In the genomic region with DNA sequence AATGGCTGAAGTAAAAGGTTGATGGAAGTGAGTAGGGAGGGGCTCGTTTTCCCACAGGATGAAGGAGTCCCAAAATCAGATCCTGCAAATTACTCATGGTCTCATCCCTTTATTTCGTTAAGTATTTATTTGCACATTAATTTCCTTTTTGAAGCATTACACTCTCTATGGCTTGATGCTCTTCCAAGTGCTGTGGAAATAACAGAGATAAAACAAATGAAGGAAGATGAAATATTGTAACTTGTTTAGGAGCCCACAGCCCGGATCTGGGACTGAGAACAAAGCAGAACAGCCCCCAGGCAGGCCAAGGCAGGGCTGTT, we compare ENCODE assay signal across 8 mouse cellular contexts.
DNase-seq lines count a peak whose midpoint lies in the region; ATAC-seq lines count a peak whose summit lies in the region.
"Not testable (repeated sequence)": the region's sequence is repeated elsewhere in the genome, so short reads cannot be mapped to it uniquely, and the experiment has no call there.

No protein-coding gene starts in this region.

- H3K9ac ChIP-seq in embryonic facial prominence, embryonic 13.5 days; heart, embryonic 11.5 days (ENCODE audit: low read depth, low read length); intestine, embryonic 14.5 days (ENCODE audit: low read length); limb, embryonic 15.5 days; midbrain, embryonic 11.5 days (ENCODE audit: low read length): not testable (repeated sequence)

- ATAC-seq in embryonic facial prominence, embryonic 13.5 days (ENCODE audit: insufficient number of reproducible peaks, insufficient read depth, low FRiP score, low TSS enrichment, low read depth); heart, embryonic 11.5 days (replicated peaks; ENCODE audit: insufficient number of reproducible peaks, low FRiP score, low TSS enrichment); intestine, embryonic 14.5 days (replicated peaks; ENCODE audit: low FRiP score, low TSS enrichment, low read depth); limb, embryonic 15.5 days (ENCODE audit: insufficient number of reproducible peaks, low FRiP score, low TSS enrichment, low read depth); midbrain, embryonic 11.5 days (ENCODE audit: low FRiP score): not testable (repeated sequence)

- DNase-seq in 3T3-L1 (ENCODE audit: low read depth, low spot score) (peak; percentile 8), adipocyte (ENCODE audit: low spot score) (peak; percentile 3)
- DNase-seq in intestine, embryonic 14.5 days (ENCODE audit: low spot score) = peak; percentile 39
- peak; percentile 83 for DNase-seq in midbrain, embryonic 11.5 days (ENCODE audit: low spot score, missing footprints)
- DNase-seq in retina, embryonic 14.5 days (ENCODE audit: low spot score) = peak; percentile 17

- H3K27ac ChIP-seq in embryonic facial prominence, embryonic 13.5 days; heart, embryonic 11.5 days (ENCODE audit: low read depth, low read length); intestine, embryonic 14.5 days (ENCODE audit: low read depth); limb, embryonic 15.5 days; midbrain, embryonic 11.5 days (ENCODE audit: low read depth, low read length): not testable (repeated sequence)

- H3K36me3 ChIP-seq in embryonic facial prominence, embryonic 13.5 days; heart, embryonic 11.5 days (ENCODE audit: control insufficient read depth, insufficient read depth, low read length); intestine, embryonic 14.5 days (ENCODE audit: control insufficient read depth, insufficient read depth, low read length); limb, embryonic 15.5 days; midbrain, embryonic 11.5 days (ENCODE audit: control insufficient read depth, insufficient read depth, low read length): not testable (repeated sequence)

- whole genome bisulfite sequencing in embryonic facial prominence, embryonic 13.5 days = 34% methylated on average over 3 of the region's 3 CpGs
- 24% methylated on average over 3 of the region's 3 CpGs for WGBS in heart, embryonic 11.5 days (ENCODE audit: insufficient replicate concordance)
- 34% methylated on average over 3 of the region's 3 CpGs for WGBS in intestine, embryonic 14.5 days
- 24% methylated on average over 3 of the region's 3 CpGs for WGBS in limb, embryonic 15.5 days
- WGBS in midbrain, embryonic 11.5 days = 37% methylated on average over 3 of the region's 3 CpGs

- not testable (repeated sequence) for H3K4me2 ChIP-seq in embryonic facial prominence, embryonic 13.5 days; heart, embryonic 11.5 days; intestine, embryonic 14.5 days (ENCODE audit: low read length); midbrain, embryonic 11.5 days
- H3K4me2 ChIP-seq in limb, embryonic 15.5 days = peak overlapping the region; percentile 30; the same call in 1 of the 2 replicates

- H3K9me3 ChIP-seq in embryonic facial prominence, embryonic 13.5 days; heart, embryonic 11.5 days (replicated peaks; ENCODE audit: control insufficient read depth, low read length); intestine, embryonic 14.5 days (ENCODE audit: control insufficient read depth, low read length); limb, embryonic 15.5 days; midbrain, embryonic 11.5 days (ENCODE audit: control insufficient read depth, low read length): not testable (repeated sequence)

- H3K4me1 ChIP-seq in embryonic facial prominence, embryonic 13.5 days; heart, embryonic 11.5 days (ENCODE audit: control insufficient read depth, insufficient read depth, low read length); intestine, embryonic 14.5 days (replicated peaks; ENCODE audit: control insufficient read depth, insufficient read depth, low read length); limb, embryonic 15.5 days; midbrain, embryonic 11.5 days (ENCODE audit: control insufficient read depth, insufficient read depth, low read length): not testable (repeated sequence)

- not testable (repeated sequence) for H3K27me3 ChIP-seq in embryonic facial prominence, embryonic 13.5 days; heart, embryonic 11.5 days (ENCODE audit: control insufficient read depth, insufficient read depth, low read length); intestine, embryonic 14.5 days (replicated peaks; ENCODE audit: control insufficient read depth, insufficient read depth, low read length); limb, embryonic 15.5 days; midbrain, embryonic 11.5 days (ENCODE audit: control insufficient read depth, insufficient read depth, low read length)

- H3K4me3 ChIP-seq in embryonic facial prominence, embryonic 13.5 days = peak overlapping the region; percentile 49
- H3K4me3 ChIP-seq in heart, embryonic 11.5 days (ENCODE audit: low read depth, low read length) = peak overlapping the region; percentile 54
- peak overlapping the region; percentile 41; the same call in 1 of the 2 replicates for H3K4me3 ChIP-seq in intestine, embryonic 14.5 days (ENCODE audit: low read depth, low read length)
- peak overlapping the region; percentile 46 for H3K4me3 ChIP-seq in limb, embryonic 15.5 days
- peak overlapping the region; percentile 44 for H3K4me3 ChIP-seq in midbrain, embryonic 11.5 days (ENCODE audit: low read depth, low read length)

Comparison
In these comparisons a context has a peak if more than half of its experiments do, and no peak if none do; other contexts are left out.
1. DNase-seq: peak in every context shown above with its lines; median percentile 83 in midbrain, embryonic 11.5 days; 39 in intestine, embryonic 14.5 days; 17 in retina, embryonic 14.5 days; 8 in 3T3-L1; 3 in adipocyte.